Mouse (Mus musculus) telencephalon, adult 2 months (tissue): ENCODE data around the gene Syt13.
A peak's percentile ranks its signal among the peaks of the same experiment; 100 is the strongest.

ENCODE experiments used
- DNase-seq: peaks from one replicate; pipeline ENCODE4 v3.0.0-alpha.2; 2011; ENCODE audit warnings: low read depth, low spot score

Gene Syt13

DNA sequence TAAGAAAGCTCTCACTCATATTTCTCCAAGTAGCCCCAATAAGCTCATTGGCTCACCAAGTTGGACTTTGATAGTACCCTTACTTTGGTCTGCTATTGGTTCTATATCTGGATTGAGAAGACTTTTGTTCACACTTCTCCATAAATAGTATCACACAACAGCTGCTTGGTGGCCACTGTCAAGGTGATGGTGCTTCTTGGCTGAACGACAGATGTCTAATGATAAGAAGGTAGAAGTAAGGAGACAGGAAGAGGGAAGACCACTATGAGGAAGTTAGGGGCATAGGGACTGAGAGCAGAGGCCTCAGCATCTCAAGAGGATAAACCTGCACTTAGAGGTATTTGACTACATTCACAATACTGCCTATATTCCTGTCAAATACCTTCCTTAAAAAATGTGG, 49.4 kb downstream of the Syt13 start:
- no peak for DNase-seq

GRCm38 (mm10) chr2:92966257-92966656, 51.4 kb downstream of the Syt13 start:
- DNase-seq = no peak

DNA sequence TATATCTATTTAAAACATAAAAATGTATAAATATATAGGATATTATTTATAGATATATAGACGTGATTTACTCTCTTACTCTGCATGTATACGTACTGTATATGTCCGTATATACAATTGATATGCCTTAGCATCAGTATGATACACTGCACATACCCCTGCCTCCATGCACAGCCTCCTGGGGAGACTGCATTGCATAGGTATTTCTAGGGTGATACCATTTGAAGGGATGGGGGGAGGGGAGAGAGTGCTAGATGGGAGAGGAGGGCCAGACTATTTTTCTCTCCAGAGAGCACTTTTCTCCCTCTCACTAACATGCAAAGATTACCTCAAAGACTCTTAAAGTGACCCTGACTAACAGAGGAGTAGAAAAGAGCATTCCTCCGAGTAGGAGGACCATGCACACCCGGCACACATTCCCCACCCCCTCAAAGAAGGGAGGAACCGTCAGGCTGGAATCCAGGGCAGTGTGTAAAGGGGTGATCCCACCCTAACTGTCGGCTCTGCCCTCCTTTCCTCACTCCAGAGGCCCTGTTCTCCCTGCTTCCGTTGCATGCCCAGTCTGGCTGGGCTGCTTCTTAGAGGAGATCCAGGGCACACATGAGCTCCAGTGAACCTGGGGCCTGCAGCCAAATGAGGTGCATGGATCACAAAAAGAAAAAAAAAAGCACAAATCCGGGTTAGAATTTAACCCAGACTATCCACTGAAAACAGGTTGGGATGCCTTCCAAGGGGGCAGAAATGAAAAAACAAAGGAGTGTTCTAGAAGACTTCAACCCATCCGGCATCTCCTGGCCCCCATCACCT, 52.3 kb downstream of the Syt13 start:
- DNase-seq = no peak

- no peak for DNase-seq
Observed at GRCm38 (mm10) chr2:92967839-92968166, 52.9 kb downstream of the Syt13 start.

DNA sequence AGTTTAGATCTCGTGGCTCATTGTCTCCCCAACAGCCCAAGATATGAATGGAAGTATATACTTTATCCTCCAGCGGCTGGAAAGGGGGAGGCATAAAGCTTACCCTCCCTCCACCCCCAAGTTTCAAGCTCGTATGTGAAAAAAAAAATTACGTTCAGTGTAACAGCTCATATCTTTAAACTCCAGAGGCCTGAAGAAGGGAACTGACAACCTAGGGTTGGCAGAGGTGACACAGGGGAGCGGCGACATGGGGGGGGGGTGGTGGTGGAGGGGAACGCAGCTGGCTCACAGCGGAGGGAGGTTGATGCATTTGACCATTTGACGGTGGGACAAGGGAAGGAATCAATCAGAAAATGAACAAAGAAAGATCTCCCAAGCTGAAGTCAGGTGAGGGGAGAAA, 56.2 kb downstream of the Syt13 start:
- no peak for DNase-seq

- no peak for DNase-seq
Observed at GRCm38 (mm10) chr2:92971536-92971935, 56.6 kb downstream of the Syt13 start.

DNA sequence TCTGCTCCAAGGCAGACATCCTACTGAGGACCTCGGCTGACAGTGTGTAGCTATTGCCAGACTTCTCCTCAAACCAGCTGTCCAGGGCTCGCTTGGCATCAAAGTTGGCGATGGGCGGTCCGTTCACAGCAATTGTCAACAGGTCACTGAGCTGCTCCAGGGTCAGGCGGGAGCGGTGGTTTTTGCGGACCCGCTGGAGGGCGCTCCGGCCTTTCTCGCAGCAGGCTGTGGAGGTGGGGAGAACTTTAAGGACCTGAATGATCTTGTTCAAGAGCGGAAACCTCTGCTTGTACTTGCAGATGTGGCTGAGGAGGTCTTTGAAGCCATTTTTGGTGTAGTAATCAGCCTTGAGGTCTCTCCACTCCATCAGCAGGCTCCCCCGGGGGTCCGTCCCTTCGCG, 57.2 kb downstream of the Syt13 start:
- DNase-seq = no peak

DNA sequence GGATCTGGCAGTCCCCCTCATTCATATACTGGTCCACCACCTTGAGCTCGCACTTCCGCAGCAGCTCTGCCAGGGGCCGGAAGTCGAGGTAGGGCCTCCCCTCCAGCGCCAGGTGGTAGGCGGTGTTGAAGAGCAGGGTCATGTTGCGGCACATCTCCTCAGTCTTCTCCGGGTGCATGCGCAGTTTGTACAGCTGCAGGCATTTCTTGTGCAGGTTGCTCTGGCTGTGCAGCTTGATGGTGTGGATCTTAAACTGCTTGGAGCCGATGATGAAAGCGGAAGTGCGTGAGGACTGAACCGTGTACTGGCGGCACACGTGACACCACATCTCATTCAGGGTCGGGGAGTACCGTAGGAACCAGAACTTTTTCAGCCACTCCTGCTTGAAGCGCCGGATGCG, 58.7 kb downstream of the Syt13 start:
- no peak for DNase-seq

DNA sequence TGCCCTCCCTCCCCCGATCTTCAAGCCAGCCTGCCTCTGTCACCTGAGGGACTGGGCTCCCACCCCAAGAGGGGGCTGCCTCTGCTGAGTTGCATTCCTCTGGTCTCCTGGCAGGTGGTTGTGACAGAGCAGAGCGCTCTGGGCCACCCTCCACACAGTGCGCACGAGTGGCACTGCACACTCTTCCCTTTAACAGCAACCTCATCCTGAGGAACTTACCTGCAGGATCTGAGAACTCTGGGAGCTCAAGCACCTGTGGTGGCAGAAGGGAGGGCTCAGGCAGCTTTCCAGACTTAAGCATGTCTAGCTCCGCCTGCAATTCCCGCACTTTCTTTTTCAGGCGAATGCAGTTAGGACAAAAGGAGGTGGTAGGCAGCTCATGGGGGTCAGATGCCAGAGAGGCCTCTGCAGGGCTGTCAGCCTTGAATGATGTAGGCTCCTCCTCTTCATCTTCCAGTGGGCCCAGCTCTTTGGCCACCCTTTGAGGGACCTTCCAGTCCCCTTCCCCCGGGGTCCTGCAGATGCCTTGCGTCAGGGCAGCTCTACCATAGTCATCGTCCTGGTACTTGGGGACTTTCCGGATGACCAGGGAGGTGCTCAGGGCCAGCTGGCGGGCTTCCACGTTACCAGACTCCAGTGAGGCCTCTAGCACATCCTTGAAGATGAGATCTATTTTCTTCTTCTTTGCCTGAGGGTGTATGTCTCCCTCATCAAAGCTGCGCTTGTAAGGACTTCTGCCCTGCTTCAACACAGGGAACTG, 60.3 kb downstream of the Syt13 start:
- no peak for DNase-seq

- DNase-seq = no peak
Observed at GRCm38 (mm10) chr2:92980165-92980564, 65.3 kb downstream of the Syt13 start.

DNA sequence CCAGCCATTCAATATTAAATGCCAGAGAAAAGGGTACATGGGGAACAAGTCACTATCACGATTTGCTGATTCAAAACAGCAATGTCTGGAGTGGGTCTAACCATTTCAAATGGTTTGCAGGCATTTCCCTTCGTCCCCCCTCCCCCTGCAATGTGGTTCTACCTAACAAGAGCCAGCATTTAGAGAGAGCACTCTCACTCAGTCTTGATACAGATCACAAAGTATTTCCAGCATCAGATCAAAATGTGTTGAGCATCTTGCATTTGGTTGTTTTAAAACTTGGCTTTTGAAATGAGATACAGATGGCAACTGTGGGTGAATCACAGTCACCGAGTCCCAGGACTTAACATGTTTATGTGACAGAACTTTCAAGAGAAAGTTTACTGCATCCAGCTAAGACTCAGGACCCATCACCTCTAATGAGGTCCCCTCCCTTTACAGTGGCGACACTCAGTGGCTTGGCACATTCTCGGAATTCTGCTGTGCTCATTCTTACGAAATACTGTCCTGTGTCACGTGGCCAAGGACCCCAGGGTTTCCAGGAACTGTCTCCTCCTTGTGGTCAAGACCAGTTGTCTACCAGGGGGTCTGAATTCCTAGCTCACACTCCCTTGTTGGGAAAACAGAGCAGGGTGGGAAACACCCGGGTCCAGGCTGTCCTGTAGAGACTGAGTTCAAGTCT, 67.8 kb downstream of the Syt13 start:
- DNase-seq = peak; percentile 43

GRCm38 (mm10) chr2:92983273-92983620, 68.3 kb downstream of the Syt13 start:
- no peak for DNase-seq

DNA sequence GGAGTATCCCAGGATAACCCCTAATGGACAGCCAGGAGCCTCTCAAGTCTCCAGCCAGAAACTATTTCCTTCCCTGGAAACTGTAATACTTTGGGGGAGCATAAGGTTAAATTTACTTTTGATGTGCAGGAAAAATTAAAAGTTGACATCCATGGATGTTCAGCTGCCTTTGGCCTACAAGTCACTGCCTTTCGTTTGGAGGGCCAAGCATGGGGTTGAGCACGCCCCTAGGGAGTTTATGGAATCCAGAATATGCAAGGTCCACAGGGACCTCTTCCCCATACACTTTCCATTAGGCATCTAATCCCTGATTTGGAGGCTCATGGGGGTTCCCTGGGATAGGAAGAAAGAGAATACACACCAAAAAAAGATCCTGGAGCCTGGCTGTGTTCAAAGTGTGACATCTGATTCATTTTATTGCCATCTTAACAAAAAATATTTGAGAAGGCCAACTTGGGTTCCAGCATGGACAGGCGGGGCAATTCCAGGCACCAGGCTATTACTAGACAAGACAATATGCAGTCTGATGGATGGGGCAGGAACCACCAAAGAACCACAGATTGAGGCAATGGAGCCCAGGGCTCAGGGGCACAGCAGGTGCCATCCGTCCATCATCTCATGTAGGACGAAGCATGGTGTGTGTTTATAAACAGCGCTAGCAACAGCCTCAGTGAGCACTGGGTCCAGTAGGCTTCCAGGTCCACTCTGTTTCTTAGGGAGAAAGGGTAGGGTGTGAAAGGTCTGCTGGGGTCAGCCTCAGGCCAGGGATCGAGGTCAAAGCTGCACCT, 69.6 kb downstream of the Syt13 start:
- no peak for DNase-seq

DNA sequence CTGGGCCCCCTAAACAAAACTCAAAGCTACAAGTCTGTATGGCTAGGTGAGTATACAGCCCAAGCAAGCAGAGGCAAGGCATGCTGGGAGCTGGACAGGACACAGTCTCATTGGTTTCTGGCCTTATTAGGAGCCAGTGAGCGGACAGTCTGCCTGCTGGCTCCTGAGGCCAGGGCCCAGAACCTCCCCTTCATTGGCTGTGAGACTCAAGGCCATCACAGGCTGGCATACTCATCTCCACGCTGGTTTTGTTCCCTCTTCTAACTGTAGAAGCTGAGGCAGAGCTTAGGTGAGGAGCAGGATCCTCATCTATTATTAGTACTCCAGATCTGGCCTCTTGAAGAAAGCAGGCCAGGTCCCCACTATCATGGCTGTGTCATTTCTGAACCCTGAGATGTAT, 70.3 kb downstream of the Syt13 start:
- no peak for DNase-seq

- DNase-seq = no peak
Observed at GRCm38 (mm10) chr2:92985600-92985999, 70.7 kb downstream of the Syt13 start.

- DNase-seq = no peak
Observed at GRCm38 (mm10) chr2:92987108-92987618, 72.3 kb downstream of the Syt13 start.

GRCm38 (mm10) chr2:92987901-92988631, 73.2 kb downstream of the Syt13 start:
- peak; percentile 24 for DNase-seq

GRCm38 (mm10) chr2:92989593-92989992, 74.7 kb downstream of the Syt13 start:
- DNase-seq = no peak

DNA sequence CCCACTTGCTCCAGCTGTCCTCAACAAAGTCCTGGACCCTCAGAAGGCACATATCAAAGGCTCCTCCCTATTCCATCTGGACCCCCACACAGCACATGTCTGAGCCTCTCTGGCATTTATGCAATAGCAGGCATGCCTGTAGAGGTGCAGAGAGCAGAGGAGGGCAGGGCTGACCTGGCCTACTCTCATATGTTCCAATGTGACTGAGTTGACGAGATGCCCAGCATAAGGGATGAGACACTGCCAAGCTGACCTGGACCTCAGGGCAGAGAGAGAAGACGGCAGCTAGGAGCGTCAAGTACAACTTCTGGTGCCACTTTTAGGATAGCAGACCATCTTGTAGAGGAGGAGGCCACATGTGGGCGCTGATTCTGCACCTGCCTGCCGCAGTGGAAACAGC, 77.1 kb downstream of the Syt13 start:
- DNase-seq = no peak

GRCm38 (mm10) chr2:93005028-93005427, 90.1 kb downstream of the Syt13 start:
- no peak for DNase-seq
